Mouse (Mus musculus) right cerebral cortex, adult 2 months (tissue): ENCODE data around the gene Slc37a3.

Experiments used
- DNase-seq, 2 experiments: peaks; one replicate each; pipeline ENCODE4 v3.0.0; 2021 to 2022; ENCODE audit warnings: low spot score in 2 of 2

The Slc37a3 gene

GRCm38 (mm10) chr6:39318631-39319010, 58.9 kb downstream of the Slc37a3 start:
- peak in 1 of 2 experiments; percentile 22 for DNase-seq

GRCm38 (mm10) chr6:39317854-39318630, 59.4 kb downstream of the Slc37a3 start:
- peak; percentile 31 to 35 for DNase-seq

GRCm38 (mm10) chr6:39316089-39316488, 61.4 kb downstream of the Slc37a3 start:
- no peak for DNase-seq

GRCm38 (mm10) chr6:39314461-39314860, 63.0 kb downstream of the Slc37a3 start:
- DNase-seq: no peak

- DNase-seq: no peak
Observed at GRCm38 (mm10) chr6:39311786-39312185, 65.7 kb downstream of the Slc37a3 start.

GRCm38 (mm10) chr6:39304371-39304874, 73.1 kb downstream of the Slc37a3 start:
- no peak for DNase-seq

- DNase-seq: peak in 1 of 2 experiments; percentile 25
Observed at GRCm38 (mm10) chr6:39301484-39301883, 76.0 kb downstream of the Slc37a3 start.

GRCm38 (mm10) chr6:39297079-39297478, 80.4 kb downstream of the Slc37a3 start:
- DNase-seq: no peak

GRCm38 (mm10) chr6:39296474-39296873, 81.0 kb downstream of the Slc37a3 start:
- no peak for DNase-seq

- DNase-seq: no peak
Observed at GRCm38 (mm10) chr6:39295727-39296411, 81.6 kb downstream of the Slc37a3 start.

- DNase-seq: no peak
Observed at GRCm38 (mm10) chr6:39289721-39290120, 87.8 kb downstream of the Slc37a3 start.

- DNase-seq: no peak
Observed at GRCm38 (mm10) chr6:39287782-39288181, 89.7 kb downstream of the Slc37a3 start.

- no peak for DNase-seq
Observed at GRCm38 (mm10) chr6:39286732-39287083, 90.8 kb downstream of the Slc37a3 start.

- no peak for DNase-seq
Observed at GRCm38 (mm10) chr6:39286053-39286731, 91.3 kb downstream of the Slc37a3 start.

GRCm38 (mm10) chr6:39284836-39285235, 92.6 kb downstream of the Slc37a3 start:
- DNase-seq: no peak
